Mouse (Mus musculus): ENCODE results near the gene Atp10a. TPM values are rescaled to one million over a fixed set of nuclear protein-coding genes. Genes with fewer than 3 reads are reported as not detected.

Atp10a gene
- total RNA-seq, 2 experiments from 2014 or later, result 12.4 to 18.5 TPM

DNA sequence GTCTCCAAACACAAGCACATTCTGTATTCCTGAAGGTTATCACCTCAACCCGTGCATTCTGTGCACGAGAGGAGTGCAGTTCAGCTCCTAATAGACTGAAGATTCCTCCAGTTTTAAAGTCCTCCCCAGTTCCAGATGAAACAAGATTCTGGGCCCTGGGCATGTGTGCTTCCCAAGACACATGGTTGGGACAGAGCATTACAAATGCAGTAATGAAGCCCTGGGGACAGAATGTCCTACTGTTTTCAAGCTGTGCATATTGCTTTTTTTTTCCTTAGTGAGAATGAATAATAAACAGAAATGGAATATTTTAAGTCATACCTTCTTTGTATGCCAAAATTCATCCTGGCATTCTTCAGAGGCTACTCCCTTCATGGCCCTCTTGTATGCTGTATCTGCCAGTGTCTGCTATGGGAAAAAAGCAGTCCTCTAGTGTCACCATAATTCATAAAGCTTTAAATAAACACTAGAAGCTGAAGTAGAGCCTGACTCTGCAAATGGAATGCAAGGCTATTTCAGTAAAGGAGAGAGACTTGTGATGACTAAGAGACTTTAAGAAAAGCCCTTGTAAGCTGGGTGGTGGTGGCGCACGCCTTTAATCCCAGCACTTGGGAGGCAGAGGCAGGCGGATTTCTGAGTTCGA is 116.2 kb downstream of the Atp10a start:
- ATAC-seq (ENCODE audit: poor library complexity, severe bottlenecking), result no peak

DNA sequence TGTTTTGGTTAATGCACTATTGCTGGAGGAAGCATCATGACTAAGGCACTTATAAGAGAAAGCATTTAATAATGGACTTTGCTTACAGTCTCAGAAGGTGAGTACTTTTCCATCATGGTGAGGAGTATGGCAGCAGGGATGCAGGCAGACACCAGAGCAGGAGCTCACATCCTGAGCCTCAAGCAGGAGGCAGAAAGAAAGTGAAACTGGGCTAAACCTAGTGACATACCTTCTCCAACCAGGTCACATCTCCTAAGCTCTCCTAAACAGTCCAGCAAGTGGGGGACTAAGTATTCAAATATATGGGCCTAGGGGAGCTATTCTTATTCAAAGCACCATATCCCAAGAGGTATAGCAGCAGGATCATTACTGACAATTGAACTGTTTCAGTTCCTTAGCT is 123.2 kb downstream of the Atp10a start:
- no peak for ATAC-seq (ENCODE audit: poor library complexity, severe bottlenecking)

- no peak for ATAC-seq (ENCODE audit: poor library complexity, severe bottlenecking)
Measured at GRCm38 (mm10) chr7:58786986-58787385, 131.0 kb downstream of the Atp10a start.

GRCm38 (mm10) chr7:58787585-58787984 is 131.6 kb downstream of the Atp10a start:
- ATAC-seq (ENCODE audit: poor library complexity, severe bottlenecking), result no peak

DNA sequence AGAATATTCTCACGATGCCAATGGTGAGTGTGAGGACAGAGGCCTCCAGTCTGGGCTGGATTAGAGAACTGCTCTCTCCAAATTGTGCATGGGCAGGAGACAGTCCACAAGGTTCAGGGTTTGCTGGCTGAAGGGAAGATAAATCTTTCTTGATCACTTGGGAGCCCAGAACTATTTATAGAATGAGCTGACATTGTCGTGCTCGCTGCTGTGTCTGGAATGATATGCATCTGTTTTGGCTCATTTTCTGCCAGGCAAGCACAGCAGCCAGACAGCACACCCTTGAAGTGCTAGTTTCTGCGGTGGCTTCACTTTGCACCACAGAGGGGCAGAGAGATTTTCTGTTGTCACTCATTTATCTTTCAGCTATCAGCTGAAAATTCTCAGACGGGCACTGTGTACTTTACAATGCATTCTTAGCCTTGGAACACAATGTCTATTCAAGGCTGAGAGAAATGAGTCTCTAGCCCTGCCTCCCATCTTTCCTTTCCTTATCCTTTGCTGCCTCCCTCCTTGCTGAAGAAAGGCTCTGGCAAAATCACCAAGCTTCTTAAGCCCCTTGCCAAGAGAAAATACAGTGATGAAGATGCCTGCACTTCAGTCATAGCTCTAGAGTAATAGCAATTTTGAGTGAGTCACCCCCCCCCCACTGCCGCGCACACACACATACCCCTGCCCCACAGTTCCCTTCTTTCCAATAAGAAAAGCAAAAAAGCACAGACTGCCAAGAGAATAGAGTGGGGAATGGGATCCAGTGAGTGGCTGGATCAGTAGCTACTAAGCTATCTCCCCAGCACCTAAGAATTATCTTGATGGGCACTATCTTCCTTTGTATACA is 132.7 kb downstream of the Atp10a start:
- ATAC-seq (ENCODE audit: poor library complexity, severe bottlenecking), result no peak

DNA sequence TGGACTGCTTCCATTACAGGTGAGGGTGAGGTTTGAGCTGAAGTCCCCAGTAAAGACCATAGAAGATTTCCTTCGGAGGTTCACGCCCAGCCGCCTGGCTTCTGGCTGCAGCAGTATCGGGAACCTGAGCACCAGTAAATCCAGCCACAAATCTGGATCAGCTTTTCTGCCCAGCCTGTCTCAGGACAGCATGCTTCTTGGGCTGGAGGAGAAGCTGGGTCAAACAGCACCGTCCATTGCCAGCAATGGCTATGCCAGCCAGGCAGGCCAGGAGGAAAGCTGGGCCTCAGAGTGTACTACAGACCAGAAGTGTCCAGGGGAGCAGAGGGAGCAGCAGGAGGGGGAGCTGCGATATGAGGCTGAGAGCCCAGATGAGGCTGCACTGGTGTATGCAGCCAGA is 141.3 kb downstream of the Atp10a start:
- ATAC-seq (ENCODE audit: poor library complexity, severe bottlenecking), result no peak

GRCm38 (mm10) chr7:58800916-58801315 is 144.9 kb downstream of the Atp10a start:
- ATAC-seq (ENCODE audit: poor library complexity, severe bottlenecking), result no peak

DNA sequence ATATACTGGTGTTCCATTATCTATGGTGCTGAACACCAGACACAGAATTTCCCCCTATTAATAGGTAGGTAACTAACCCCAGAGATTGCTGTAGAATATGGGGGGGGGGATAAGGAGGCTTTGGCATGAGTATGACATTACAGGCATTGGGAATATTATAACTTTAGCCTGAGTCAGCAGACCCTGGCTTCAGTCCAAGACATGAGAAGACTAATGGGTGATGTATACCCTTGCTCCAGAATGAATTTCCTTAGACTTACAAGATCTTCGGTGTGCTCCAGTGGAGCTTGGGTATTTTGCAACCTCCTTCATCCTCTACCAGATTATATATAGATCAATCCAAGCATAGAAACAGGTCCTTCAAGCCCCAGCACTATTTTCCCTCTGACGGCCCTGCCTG is 145.8 kb downstream of the Atp10a start:
- no peak for ATAC-seq (ENCODE audit: poor library complexity, severe bottlenecking)

DNA sequence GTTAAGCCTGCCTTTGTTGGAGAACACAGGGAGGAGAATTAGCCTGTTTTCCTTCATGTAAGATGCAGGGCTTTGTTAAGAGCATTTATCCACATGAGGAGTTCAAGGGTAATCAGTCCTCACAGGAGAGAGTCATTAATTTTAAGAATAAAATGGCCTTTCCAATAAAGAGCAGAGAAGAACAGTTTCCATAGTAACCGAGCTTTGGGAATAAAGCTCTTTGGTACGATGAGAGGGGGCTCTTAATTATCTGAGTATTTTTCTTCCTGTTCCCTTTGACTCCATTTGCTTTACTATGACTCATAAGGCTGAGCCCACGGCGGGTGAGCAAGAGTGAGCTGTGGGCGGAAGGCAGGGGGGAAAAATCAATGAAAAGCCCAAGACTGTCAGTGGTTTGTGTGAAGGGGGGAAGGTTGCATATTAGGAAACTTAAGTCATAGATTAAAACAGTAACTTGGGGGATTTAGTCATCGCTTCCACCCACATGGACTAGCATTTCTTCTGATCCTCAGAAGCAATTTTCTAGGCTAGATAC is 166.2 kb downstream of the Atp10a start:
- no peak for ATAC-seq (ENCODE audit: poor library complexity, severe bottlenecking)

- ATAC-seq (ENCODE audit: poor library complexity, severe bottlenecking), result peak; percentile 65
Measured at GRCm38 (mm10) chr7:58824686-58825085, 168.7 kb downstream of the Atp10a start.

- ATAC-seq (ENCODE audit: poor library complexity, severe bottlenecking), result peak; percentile 30; the same call in 1 of the 2 replicates
Measured at GRCm38 (mm10) chr7:58829111-58829510, 173.1 kb downstream of the Atp10a start.

DNA sequence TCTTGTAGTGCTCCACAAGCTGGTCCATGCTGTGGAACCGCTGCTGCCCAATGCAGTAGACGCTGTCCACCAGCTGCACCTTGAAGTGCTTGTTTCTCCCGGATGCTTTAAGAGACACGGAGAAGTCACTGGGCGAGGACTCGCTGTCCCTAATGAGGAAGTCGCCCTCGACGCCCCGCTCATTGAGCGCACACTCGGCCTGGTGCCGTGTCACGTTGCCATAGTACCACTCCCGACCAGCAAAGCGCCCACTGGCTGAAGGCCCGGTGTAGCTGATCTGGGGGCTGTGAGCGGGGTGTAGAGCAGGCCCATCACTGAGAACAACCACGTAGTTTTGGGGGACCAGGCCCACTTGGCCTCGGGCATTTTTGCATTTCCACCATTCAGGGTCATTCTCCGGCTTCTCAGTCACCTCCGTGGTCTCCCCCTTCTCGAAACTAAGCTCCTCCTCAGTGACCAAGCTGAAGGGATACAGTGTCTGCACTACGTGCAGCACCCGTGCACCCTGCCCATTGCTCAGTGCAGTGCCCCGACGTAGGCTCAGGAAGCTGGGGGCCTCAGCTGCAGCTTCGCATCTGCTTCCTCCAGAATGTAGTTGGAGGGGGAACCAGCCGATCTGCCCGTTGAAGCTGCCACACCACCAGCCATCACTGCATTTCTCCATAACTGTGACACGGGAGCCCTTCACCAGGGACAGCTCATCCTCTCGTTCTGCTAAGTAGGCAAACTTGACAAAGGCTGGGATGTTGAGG is 181.1 kb downstream of the Atp10a start:
- peak; percentile 97 for ATAC-seq (ENCODE audit: poor library complexity, severe bottlenecking)

DNA sequence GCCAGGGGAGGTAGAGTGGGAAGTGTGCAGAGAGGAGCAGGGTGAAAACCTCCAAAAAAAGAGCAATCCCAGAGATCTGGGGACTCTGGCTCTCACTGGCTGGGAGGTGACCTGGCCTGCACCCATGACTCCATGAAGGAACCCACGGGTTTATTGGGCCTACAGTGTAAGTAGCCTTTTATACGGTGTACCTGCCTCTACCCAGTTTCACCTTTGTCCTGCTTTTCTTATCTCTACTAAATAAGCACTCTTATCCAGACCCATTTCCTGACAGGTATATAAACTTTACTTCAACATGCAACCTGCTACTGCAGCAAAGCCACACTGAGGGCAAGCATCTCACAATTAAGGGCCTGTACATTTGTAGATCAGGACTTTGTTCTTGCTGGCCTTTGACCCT is 184.4 kb downstream of the Atp10a start:
- no peak for ATAC-seq (ENCODE audit: poor library complexity, severe bottlenecking)

DNA sequence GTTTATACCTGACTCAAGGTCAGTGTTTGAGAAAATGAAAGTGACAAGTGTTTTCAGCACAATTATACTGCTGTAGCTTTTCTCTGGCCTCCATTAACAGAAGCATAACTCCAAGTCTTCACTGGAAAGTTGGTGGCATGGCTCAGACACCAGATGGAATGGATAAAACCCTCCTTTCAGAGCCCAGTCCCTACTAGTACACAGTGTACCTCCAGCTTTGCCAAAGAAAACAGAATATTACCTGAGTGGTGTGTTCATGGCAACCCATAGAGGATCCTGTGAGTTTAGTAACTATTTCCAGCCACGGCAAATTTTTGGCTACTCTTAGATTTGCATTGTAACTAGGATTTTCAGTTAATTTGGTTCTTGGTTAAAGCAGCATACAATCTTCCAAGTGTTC is 185.1 kb downstream of the Atp10a start:
- no peak for ATAC-seq (ENCODE audit: poor library complexity, severe bottlenecking)

- no peak for ATAC-seq (ENCODE audit: poor library complexity, severe bottlenecking)
Measured at GRCm38 (mm10) chr7:58842818-58843217, 186.9 kb downstream of the Atp10a start.

- ATAC-seq (ENCODE audit: poor library complexity, severe bottlenecking), result peak; percentile 95
Measured at GRCm38 (mm10) chr7:58843767-58844445, 187.9 kb downstream of the Atp10a start.

GRCm38 (mm10) chr7:58844449-58844848 is 188.5 kb downstream of the Atp10a start:
- ATAC-seq (ENCODE audit: poor library complexity, severe bottlenecking), result no peak

GRCm38 (mm10) chr7:58858921-58859320 is 203.0 kb downstream of the Atp10a start:
- ATAC-seq (ENCODE audit: poor library complexity, severe bottlenecking), result peak; percentile 98

DNA sequence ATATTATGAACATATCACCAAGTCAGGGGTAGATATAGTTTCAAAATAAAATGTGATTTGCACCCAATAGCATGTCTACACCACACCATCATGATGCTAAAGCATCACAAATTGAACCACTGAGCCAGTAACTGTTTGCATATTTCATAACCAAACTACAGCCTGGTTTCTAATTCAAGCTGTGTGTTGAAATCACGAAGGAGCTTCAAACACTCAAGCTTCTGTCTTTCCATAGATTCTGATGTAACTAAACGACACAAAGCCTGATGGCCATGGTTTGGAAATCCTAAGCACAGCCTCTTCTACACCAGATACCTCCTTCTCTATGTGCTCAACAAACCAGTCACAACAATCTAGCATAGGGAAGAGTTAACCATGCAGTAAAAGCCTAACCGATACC is 207.2 kb downstream of the Atp10a start:
- ATAC-seq (ENCODE audit: poor library complexity, severe bottlenecking), result no peak

- no peak for ATAC-seq (ENCODE audit: poor library complexity, severe bottlenecking)
Measured at GRCm38 (mm10) chr7:58866865-58867614, 211.1 kb downstream of the Atp10a start.

Measured in megakaryocyte, adult 5-6 weeks (primary cell).